Mouse (Mus musculus): ENCODE measurements around the gene Col5a1. TPM values are rescaled to one million over a fixed set of nuclear protein-coding genes. Genes with fewer than 3 reads are reported as not detected.

Col5a1 gene
- polyA plus RNA-seq, 1 experiment: not detected

DNA sequence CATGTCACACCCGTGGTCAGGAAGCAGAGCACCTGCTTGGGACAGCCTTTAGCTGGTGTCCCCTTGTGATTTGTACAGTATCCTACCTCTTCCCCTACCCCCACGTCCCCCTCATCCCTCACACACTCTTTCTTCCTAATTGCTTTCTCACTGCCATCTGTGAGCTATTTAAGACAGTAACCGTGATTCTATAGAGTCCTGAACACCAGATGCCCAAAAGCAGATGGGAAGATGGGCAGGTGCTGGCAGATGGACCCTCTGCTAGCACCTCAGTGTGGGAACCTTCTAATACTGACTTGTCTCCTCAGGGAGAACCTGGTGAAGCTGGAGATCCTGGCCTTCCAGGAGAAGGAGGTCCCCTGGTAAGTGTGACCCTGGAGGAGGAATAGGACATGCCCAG, 126.1 kb downstream of the Col5a1 start:
- TF ChIP-seq POLR2A (IDR thresholded peaks at IDR 0.05; ENCODE audit: insufficient read depth, low read depth, low read length) (no peak), CTCF (IDR thresholded peaks at IDR 0.05; ENCODE audit: insufficient read depth, low read depth, low read length) (no peak)
- Histone ChIP-seq H3K27ac (ENCODE audit: insufficient read depth, low read depth, low read length) (no peak overlapping the region), H3K4me1 (ENCODE audit: control insufficient read depth, insufficient read depth, low read length) (no peaks in the 10 kb centered on the region), H3K4me3 (ENCODE audit: insufficient read depth, low read depth, low read length) (no peak overlapping the region)
- 75% methylated on average over 3 of the region's 3 CpGs for WGBS

DNA sequence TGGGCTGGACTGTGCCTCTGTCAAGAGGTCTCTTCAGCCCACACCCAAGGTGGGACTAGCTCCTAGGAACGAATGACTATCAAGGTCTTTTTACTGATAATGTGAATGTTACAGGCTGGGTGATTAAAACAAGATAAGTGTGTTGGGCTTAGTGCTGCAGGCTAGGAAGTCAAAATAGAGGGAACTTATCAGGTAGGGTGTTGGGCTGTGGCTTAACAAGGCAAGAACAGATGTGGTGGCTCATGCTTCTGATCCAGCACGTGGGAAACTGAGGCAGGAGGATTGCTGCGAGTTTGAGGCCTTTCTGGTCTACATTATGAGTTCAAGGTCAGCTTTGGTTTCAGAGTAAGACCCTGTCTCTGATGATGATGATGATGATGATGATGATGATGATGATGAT, 128.6 kb downstream of the Col5a1 start:
- TF ChIP-seq POLR2A (IDR thresholded peaks at IDR 0.05; ENCODE audit: insufficient read depth, low read depth, low read length) (no peak), CTCF (IDR thresholded peaks at IDR 0.05; ENCODE audit: insufficient read depth, low read depth, low read length) (no peak)

DNA sequence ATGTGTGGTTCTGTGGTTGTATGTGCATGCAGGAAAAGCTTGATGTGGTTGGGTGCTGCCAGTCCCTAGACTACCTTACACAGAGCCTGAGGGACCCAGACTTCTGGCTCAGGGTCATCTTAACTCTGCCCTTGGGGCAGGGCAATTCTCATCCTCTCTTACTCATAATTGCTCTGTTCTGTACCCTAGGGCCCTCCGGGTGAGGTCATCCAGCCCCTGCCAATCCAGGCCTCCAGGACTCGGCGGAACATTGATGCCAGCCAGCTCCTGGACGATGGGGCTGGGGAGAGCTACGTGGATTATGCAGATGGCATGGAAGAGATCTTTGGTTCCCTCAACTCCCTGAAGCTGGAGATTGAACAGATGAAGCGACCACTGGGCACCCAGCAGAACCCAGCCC, 138.2 kb downstream of the Col5a1 start:
- H3K4me3 ChIP-seq (ENCODE audit: insufficient read depth, low read depth, low read length): no peak overlapping the region
- 90% methylated on average over 6 of the region's 6 CpGs for WGBS
- no peaks in the 10 kb centered on the region for H3K4me1 ChIP-seq (ENCODE audit: control insufficient read depth, insufficient read depth, low read length)
- TF ChIP-seq CTCF (IDR thresholded peaks at IDR 0.05; ENCODE audit: insufficient read depth, low read depth, low read length): no peak
- TF ChIP-seq POLR2A (IDR thresholded peaks at IDR 0.05; ENCODE audit: insufficient read depth, low read depth, low read length): no peak
- no peak overlapping the region for H3K27ac ChIP-seq (ENCODE audit: insufficient read depth, low read depth, low read length)

More for the DNA sequence above, 128.6 kb downstream of the Col5a1 start:
- 91% methylated on average over 3 of the region's 3 CpGs for WGBS
- H3K4me3 ChIP-seq (ENCODE audit: insufficient read depth, low read depth, low read length): no peak overlapping the region
- no peak overlapping the region for H3K27ac ChIP-seq (ENCODE audit: insufficient read depth, low read depth, low read length)
- H3K4me1 ChIP-seq (ENCODE audit: control insufficient read depth, insufficient read depth, low read length): no peaks in the 10 kb centered on the region

DNA sequence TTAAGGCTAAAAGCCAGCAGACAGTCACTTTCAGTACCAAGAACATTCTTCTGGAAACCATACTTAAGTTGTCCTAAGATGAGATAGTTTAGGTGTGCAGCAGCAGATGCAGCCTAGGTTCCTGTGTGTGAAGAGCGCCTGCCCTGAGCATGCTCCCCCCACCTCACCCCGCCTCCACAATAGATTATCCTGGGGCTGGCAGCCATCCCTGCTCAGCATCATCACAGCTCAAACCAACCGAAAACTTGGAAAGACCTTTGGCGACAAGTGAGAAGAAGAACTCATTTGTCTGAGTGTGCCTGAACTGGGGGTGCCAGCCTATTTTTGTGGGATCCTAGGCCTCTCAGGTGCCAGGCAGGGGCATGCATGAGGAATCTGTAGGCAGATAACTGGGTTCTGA, 139.6 kb downstream of the Col5a1 start:
- 69% methylated on average over 4 of the region's 4 CpGs for WGBS
- Histone ChIP-seq H3K27ac (ENCODE audit: insufficient read depth, low read depth, low read length) (no peak overlapping the region), H3K4me3 (ENCODE audit: insufficient read depth, low read depth, low read length) (no peak overlapping the region), H3K4me1 (ENCODE audit: control insufficient read depth, insufficient read depth, low read length) (no peaks in the 10 kb centered on the region)
- TF ChIP-seq POLR2A (IDR thresholded peaks at IDR 0.05; ENCODE audit: insufficient read depth, low read depth, low read length) (no peak), CTCF (IDR thresholded peaks at IDR 0.05; ENCODE audit: insufficient read depth, low read depth, low read length) (no peak)

DNA sequence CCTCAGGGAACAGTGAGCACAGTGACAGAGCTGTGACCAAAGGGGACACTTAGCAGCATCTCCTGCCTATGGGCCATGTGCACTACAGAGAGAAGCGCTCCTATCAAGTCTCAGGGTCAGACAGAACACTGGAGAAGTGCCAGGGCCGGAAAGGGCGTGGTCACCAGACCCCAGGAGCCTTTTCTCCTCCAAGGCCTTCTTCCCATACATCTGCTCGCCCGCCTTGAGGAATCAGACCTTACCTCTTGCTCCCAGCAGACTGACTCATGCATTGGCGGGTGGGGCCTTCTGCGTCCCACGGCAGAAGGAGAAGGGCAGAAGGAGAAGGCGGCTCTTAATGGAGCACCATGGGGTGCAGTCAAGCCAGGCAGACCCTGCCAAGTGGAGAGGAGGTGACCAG, 145.6 kb downstream of the Col5a1 start:
- Histone ChIP-seq H3K4me3 (ENCODE audit: insufficient read depth, low read depth, low read length) (no peak overlapping the region), H3K27ac (ENCODE audit: insufficient read depth, low read depth, low read length) (no peak overlapping the region), H3K4me1 (ENCODE audit: control insufficient read depth, insufficient read depth, low read length) (peaks cover 21% of the 10 kb centered on the region)
- 74% methylated on average over 9 of the region's 9 CpGs for WGBS
- no peak for TF ChIP-seq POLR2A (IDR thresholded peaks at IDR 0.05; ENCODE audit: insufficient read depth, low read depth, low read length)
- TF ChIP-seq CTCF (IDR thresholded peaks at IDR 0.05; ENCODE audit: insufficient read depth, low read depth, low read length): no peak

DNA sequence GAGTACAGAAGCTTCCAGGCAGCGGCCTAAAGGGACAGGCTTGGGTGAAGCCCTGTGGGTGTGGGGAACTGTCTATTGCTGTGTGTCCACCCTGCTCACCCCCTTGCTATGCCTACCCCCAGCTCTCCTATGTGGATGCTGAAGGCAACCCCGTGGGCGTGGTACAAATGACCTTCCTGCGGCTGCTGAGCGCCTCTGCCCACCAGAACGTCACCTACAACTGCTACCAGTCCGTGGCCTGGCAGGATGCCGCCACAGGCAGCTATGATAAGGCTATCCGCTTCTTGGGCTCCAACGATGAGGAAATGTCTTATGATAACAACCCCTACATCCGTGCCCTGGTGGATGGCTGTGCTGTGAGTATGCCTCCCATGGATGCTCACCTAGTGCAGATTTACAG, 146.2 kb downstream of the Col5a1 start:
- no peak overlapping the region for H3K27ac ChIP-seq (ENCODE audit: insufficient read depth, low read depth, low read length)
- H3K4me3 ChIP-seq (ENCODE audit: insufficient read depth, low read depth, low read length): no peak overlapping the region
- TF ChIP-seq CTCF (IDR thresholded peaks at IDR 0.05; ENCODE audit: insufficient read depth, low read depth, low read length) (no peak), POLR2A (IDR thresholded peaks at IDR 0.05; ENCODE audit: insufficient read depth, low read depth, low read length) (no peak)
- peaks cover 25% of the 10 kb centered on the region for H3K4me1 ChIP-seq (ENCODE audit: control insufficient read depth, insufficient read depth, low read length)
- 95% methylated on average over 11 of the region's 11 CpGs for WGBS

DNA sequence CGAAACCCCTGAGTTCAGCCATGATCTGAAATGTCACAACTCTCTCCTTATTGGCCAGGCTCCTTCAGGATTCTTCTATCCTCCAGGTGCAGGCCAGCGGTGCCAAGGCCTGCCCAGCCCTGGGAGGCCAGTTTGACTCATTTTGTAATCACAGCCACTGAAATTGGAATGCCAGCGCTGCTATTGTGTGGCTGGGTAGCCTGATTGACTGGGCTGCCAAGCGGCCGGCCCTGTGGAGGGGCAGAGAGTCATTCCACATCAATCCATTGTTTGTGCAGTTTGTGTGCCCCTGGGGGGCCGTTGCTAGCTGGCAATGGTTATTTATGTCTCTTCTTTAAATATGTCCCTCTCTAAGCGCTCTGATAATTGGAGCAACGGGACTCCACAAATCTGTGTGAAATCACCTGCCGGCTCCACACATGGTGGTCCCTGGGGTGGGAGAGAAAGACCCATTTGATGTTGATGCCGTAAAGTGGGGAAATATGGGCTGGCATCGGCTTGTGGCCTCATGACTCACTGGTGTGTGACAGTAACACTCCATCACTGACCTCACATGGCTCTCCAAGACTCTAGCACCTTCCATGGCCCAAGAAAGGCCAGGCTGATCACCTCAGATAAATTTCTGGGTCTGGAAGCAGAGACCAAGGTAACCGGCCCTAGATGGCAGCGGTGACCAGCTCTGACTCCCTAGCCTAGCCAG, 147.9 kb downstream of the Col5a1 start:
- Histone ChIP-seq H3K27ac (ENCODE audit: insufficient read depth, low read depth, low read length) (no peak overlapping the region), H3K4me3 (ENCODE audit: insufficient read depth, low read depth, low read length) (no peak overlapping the region), H3K4me1 (ENCODE audit: control insufficient read depth, insufficient read depth, low read length) (peaks cover 36% of the 10 kb centered on the region)
- WGBS: 57% methylated on average over 13 of the region's 13 CpGs
- TF ChIP-seq CTCF (IDR thresholded peaks at IDR 0.05; ENCODE audit: insufficient read depth, low read depth, low read length): no peak
- no peak for TF ChIP-seq POLR2A (IDR thresholded peaks at IDR 0.05; ENCODE audit: insufficient read depth, low read depth, low read length)

DNA sequence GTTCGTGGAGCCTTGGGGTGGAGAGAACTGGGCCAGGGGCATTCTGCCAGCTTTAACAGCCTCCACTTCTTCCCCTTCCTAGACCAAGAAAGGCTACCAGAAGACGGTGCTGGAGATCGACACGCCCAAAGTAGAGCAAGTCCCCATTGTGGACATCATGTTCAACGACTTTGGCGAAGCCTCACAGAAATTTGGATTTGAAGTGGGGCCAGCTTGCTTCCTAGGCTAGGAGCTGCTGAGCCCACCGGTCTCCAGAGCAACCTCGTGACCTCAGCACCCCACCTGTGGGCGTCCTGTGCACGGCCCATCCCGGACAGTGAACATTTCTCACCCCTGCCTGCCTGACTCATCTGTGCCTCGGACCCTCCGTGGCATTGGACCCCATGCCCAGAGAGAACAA, 150.6 kb downstream of the Col5a1 start:
- no peak for TF ChIP-seq POLR2A (IDR thresholded peaks at IDR 0.05; ENCODE audit: insufficient read depth, low read depth, low read length)
- TF ChIP-seq CTCF (IDR thresholded peaks at IDR 0.05; ENCODE audit: insufficient read depth, low read depth, low read length): no peak
- Histone ChIP-seq H3K4me3 (ENCODE audit: insufficient read depth, low read depth, low read length) (no peak overlapping the region), H3K27ac (ENCODE audit: insufficient read depth, low read depth, low read length) (no peak overlapping the region), H3K4me1 (ENCODE audit: control insufficient read depth, insufficient read depth, low read length) (peaks cover 36% of the 10 kb centered on the region)
- 78% methylated on average over 13 of the region's 13 CpGs for WGBS

DNA sequence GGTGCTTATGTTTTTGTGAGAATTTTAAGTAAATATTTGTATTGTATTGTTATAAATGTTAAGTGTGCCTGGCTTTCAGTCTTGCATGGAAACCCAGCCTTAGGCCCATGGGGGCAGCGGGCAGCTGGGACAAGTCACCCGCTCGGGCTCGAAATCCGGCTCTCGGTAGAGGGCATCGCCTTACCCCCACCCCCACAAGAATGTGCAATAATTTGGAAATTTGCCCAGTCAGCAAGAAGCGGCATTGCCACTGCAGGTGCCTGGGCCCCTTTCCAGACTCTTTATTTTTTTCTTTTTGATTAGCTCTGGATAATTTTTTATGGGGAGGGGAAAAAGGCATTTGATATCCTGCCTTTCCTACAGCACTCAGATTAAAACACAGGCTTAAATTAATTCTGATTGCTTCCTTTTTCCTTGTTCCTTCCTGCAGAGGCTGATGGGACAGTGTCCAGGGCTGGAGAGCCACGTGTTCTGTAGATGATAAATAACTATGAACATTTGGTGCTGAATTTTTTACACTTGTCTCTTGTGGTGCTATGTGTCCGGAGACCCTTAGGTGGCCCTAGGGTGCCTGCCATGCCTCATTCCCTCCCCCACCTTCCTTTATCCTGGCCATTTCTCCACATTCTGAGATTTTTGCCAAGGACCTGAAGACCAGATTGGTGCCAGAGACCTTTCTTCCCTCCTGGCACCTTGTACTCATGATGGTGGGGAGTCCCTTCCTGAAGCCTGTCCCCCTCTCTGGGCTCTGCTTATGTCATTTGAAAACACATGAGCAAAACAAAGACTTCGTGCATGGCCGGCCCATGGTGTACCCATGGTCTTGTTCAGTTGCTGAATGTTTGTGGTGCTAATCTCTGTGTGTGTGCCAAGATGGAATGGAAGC, 151.5 kb downstream of the Col5a1 start:
- Histone ChIP-seq H3K4me3 (ENCODE audit: insufficient read depth, low read depth, low read length) (no peak overlapping the region), H3K27ac (ENCODE audit: insufficient read depth, low read depth, low read length) (no peak overlapping the region), H3K4me1 (ENCODE audit: control insufficient read depth, insufficient read depth, low read length) (peaks cover 32% of the 10 kb centered on the region)
- WGBS: 55% methylated on average over 12 of the region's 12 CpGs
- no peak for TF ChIP-seq POLR2A (IDR thresholded peaks at IDR 0.05; ENCODE audit: insufficient read depth, low read depth, low read length)
- TF ChIP-seq CTCF (IDR thresholded peaks at IDR 0.05; ENCODE audit: insufficient read depth, low read depth, low read length): no peak

Data from olfactory bulb, adult 2 months (tissue).